Mouse (Mus musculus): ENCODE results near the gene Clec4g.
A peak's percentile ranks its signal among the peaks of the same experiment; 100 is the strongest.

DNA sequence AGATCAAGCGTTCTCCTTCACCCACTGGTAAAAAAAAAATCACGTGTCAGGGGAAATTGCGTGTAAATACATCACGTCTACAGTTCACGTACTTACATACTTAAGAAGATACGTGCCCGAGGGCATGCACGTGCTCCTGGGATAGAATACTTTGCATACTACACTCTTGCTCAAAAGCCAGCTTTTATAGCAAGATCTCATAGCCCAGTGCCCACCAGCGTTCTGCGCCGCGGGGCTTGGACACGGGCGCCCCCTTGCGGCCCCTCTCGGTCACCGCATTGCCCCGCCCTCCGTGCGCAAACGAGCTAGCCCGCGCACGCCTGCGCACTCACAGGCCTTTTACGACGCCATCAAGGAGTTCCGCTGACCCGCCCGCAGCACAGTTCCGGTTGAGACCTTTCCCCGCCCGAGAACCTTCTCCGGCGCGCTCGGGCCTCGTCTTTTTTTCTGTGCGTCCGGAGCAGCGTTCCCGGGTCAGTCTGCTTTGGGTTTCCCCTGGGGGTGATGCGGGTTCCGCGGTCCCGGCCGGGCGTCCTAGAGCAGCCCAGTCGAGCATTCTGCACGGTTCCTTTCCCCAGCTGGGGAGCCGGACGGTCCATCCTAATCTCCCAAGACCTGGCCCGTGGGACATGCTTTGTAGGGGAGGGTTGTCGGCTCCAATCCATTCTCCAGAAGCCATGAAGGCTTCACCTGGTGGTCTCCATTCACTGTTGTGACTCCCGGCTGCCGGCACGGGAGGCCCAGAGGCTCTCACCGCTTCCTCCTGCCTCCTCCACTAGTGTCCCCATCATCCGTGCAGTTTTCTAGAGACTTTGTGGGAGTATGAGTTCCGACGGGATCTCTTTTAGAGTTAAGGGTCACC lies 44.1 kb downstream of the Clec4g start, which contains the start of gene Trappc5:
- TF ChIP-seq CTCF (IDR thresholded peaks at IDR 0.05; ENCODE audit: extremely low read depth, insufficient read depth, insufficient read length, insufficient replicate concordance): peak; percentile 94
- TF ChIP-seq POLR2A (IDR thresholded peaks at IDR 0.05; ENCODE audit: low read depth, low read length): peak; percentile 74
